ENCODE assay signal across 9 mouse cellular contexts in genomic region chr12:64104214-64104613, GRCm38 (mm10).
DNase-seq lines count a peak whose midpoint lies in the region; ATAC-seq lines count a peak whose summit lies in the region.
"Had no signal": no experiment of that assay in that cellular context is flagged by ENCODE, and none has a peak within 500 bp of the region (broad histone marks: within the 10 kb centered on the region; RNA-seq: fewer than 3 reads in every experiment).

No protein-coding gene starts in this region.

- WGBS in kidney, embryonic 15.5 days: 38% methylated on average over 2 of the region's 2 CpGs
- WGBS in midbrain, embryonic 11.5 days: 42% methylated on average over 2 of the region's 2 CpGs

- no peak overlapping the region for H3K9ac ChIP-seq in kidney, embryonic 15.5 days
- H3K9ac ChIP-seq in midbrain, embryonic 11.5 days (ENCODE audit: low read length): no peak overlapping the region
- H3K9ac ChIP-seq: embryonic facial prominence, embryonic 12.5 days had no signal

- no peak overlapping the region for H3K4me2 ChIP-seq in kidney, embryonic 15.5 days
- H3K4me2 ChIP-seq in midbrain, embryonic 11.5 days: no peak overlapping the region
- H3K4me2 ChIP-seq: embryonic facial prominence, embryonic 12.5 days had no signal

- DNase-seq in adrenal gland, adult 2 months: peak; percentile 2
- DNase-seq in adrenal gland, adult 18-20 months (ENCODE audit: low spot score in 2 of 2): no peak
- DNase-seq in kidney, adult 9 months: peak; percentile 19
- DNase-seq in urinary bladder, postnatal 25 days (ENCODE audit: low spot score): peak; percentile 2
- no peak for DNase-seq in urinary bladder, postnatal 4 days (ENCODE audit: low spot score in 2 of 2)
- DNase-seq in telencephalon, adult 2 months (ENCODE audit: low read depth, low spot score): peak; percentile 26
- DNase-seq in midbrain, embryonic 11.5 days (ENCODE audit: low spot score, missing footprints): no peak

- H3K4me3 ChIP-seq in kidney, embryonic 15.5 days (replicated peaks): no peak overlapping the region
- H3K4me3 ChIP-seq in midbrain, embryonic 11.5 days (ENCODE audit: low read depth, low read length): no peak overlapping the region
- H3K4me3 ChIP-seq: embryonic facial prominence, embryonic 12.5 days had no signal

- no peaks in the 10 kb centered on the region for H3K27me3 ChIP-seq in kidney, embryonic 15.5 days
- H3K27me3 ChIP-seq in midbrain, embryonic 11.5 days (ENCODE audit: control insufficient read depth, insufficient read depth, low read length): no peaks in the 10 kb centered on the region
- H3K27me3 ChIP-seq: embryonic facial prominence, embryonic 12.5 days had no signal

- H3K9me3 ChIP-seq in kidney, embryonic 15.5 days (replicated peaks): no peaks in the 10 kb centered on the region
- H3K9me3 ChIP-seq in midbrain, embryonic 11.5 days (ENCODE audit: control insufficient read depth, low read length): no peaks in the 10 kb centered on the region
- H3K9me3 ChIP-seq: embryonic facial prominence, embryonic 12.5 days had no signal

- H3K36me3 ChIP-seq in kidney, embryonic 15.5 days: no peaks in the 10 kb centered on the region
- H3K36me3 ChIP-seq in midbrain, embryonic 11.5 days (ENCODE audit: control insufficient read depth, insufficient read depth, low read length): no peaks in the 10 kb centered on the region
- H3K36me3 ChIP-seq: embryonic facial prominence, embryonic 12.5 days had no signal

- ATAC-seq in kidney, embryonic 15.5 days (replicated peaks; ENCODE audit: low FRiP score): no peak
- no peak for ATAC-seq in midbrain, embryonic 11.5 days (ENCODE audit: low FRiP score)

- H3K4me1 ChIP-seq in kidney, embryonic 15.5 days: no peaks in the 10 kb centered on the region
- H3K4me1 ChIP-seq in midbrain, embryonic 11.5 days (ENCODE audit: control insufficient read depth, insufficient read depth, low read length): no peaks in the 10 kb centered on the region
- H3K4me1 ChIP-seq: embryonic facial prominence, embryonic 12.5 days had no signal

- H3K27ac ChIP-seq in kidney, embryonic 15.5 days: no peak overlapping the region
- no peak overlapping the region for H3K27ac ChIP-seq in midbrain, embryonic 11.5 days (ENCODE audit: low read depth, low read length)
- H3K27ac ChIP-seq: embryonic facial prominence, embryonic 12.5 days had no signal

Comparison
In these comparisons a context has a peak if more than half of its experiments do, and no peak if none do; other contexts are left out.
1. DNase-seq: peak in adrenal gland, adult 2 months (single experiment), kidney, adult 9 months (single experiment), urinary bladder, postnatal 25 days (single experiment) and telencephalon, adult 2 months (single experiment); none in adrenal gland, adult 18-20 months (0 of 2), urinary bladder, postnatal 4 days (0 of 2) and midbrain, embryonic 11.5 days (single experiment).